Mouse (Mus musculus) G1E (cell line): Measurements from ENCODE around the gene Slc30a2.

Experiments
- CTCF ChIP-seq: IDR thresholded peaks from 2 replicates; pipeline ENCODE4 v1.5.1; 2012; ENCODE audit warnings: low read depth, low read length, inconsistent platforms, mixed read lengths
- GATA1 ChIP-seq: IDR thresholded peaks from 2 replicates; pipeline ENCODE4 v1.6.1; 2012; ENCODE audit warnings: borderline replicate concordance, low read length, inconsistent platforms, mixed read lengths
- GATA2 ChIP-seq: IDR thresholded peaks from 2 replicates; pipeline ENCODE4 v1.6.1; 2012; ENCODE audit warnings: low read depth, low read length, inconsistent platforms, borderline replicate concordance
- TAL1 ChIP-seq: conservative IDR thresholded peaks from 2 replicates; pipeline ENCODE4 v1.6.1; 2012; ENCODE audit warnings: low read depth, low read length, inconsistent platforms, mixed read lengths

GRCm38 (mm10) chr4:134371316-134371855 lies 28.4 kb downstream of the Slc30a2 start:
- TF ChIP-seq CTCF (no peak), TAL1 (no peak), GATA1 (no peak), GATA2 (no peak)
